ENCODE assay signal across 8 mouse cellular contexts in the genomic region with DNA sequence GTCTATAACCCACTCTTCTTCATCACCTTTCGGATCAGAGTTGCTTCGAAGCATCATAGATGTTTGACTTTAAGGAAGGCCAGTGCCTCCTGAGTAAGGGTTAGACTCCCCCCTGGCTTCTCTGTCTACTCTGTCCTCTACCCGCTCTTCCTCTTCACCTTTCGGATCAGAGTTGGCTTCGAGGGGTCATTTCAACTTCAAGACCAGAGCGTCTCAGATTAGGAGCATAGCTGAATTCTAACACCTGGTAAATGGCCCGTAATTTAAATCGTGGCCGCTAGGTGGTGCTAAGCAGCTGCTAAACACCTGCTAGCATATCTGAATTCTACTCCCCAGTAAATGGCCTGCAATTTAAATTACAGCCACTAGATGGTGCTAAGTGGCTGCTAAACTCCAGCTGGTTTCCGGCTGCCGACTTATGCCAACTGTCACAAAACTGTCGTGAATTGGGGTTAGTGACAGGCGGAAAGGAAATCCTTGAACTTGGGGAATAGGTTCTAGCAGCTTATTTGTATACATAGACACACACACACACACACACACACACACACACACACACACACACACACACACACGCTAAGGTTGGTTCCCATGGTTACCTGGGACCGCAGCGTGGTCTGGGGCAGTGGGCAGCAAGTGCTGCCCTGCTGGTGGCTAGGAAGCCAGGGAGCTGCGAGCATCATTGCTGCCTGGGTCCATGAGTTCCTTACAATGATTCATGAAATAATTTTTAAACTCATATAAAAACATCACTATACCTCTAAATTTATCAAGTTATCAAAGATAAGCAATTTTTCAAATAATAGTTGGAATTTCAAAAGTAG.
DNase-seq lines count a peak whose midpoint lies in the region; ATAC-seq and TF ChIP-seq lines count a peak whose summit lies in the region.

No protein-coding gene starts in this region.

- TF ChIP-seq POLR2A in bone marrow macrophage, adult 2 months (IDR thresholded peaks at IDR 0.05; ENCODE audit: borderline replicate concordance, low read depth, low read length): no peak
- TF ChIP-seq POLR2A in embryonic fibroblast, embryonic 13.5 days (IDR thresholded peaks at IDR 0.05; ENCODE audit: low read depth, low read length): no peak

- peak overlapping the region; percentile 46 for H3K4me3 ChIP-seq in bone marrow macrophage, adult 2 months (ENCODE audit: insufficient read depth, low read length)
- H3K4me3 ChIP-seq in embryonic fibroblast, embryonic 13.5 days (ENCODE audit: insufficient read depth, low read length): peak overlapping the region; percentile 23; the same call in 1 of the 2 replicates
- H3K4me3 ChIP-seq in kidney, embryonic 14.5 days (ENCODE audit: low read length): peak overlapping the region; percentile 44
- H3K4me3 ChIP-seq in limb, embryonic 15.5 days: peak overlapping the region; percentile 45

- TF ChIP-seq CTCF in bone marrow macrophage, adult 2 months (IDR thresholded peaks at IDR 0.05; ENCODE audit: low read depth, low read length): peak; percentile 52; the same call in 1 of the 2 replicates
- TF ChIP-seq CTCF in embryonic fibroblast, embryonic 13.5 days (IDR thresholded peaks at IDR 0.05; ENCODE audit: borderline replicate concordance, insufficient read depth, low read length): 0 out of 2 replicates have a peak, but pooled peaks have one; percentile 2

- H3K9ac ChIP-seq in kidney, embryonic 14.5 days (ENCODE audit: low read depth, low read length): peak overlapping the region; percentile 37; the same call in 1 of the 2 replicates
- no peak overlapping the region for H3K9ac ChIP-seq in limb, embryonic 15.5 days

- H3K27me3 ChIP-seq in kidney, embryonic 14.5 days (ENCODE audit: control insufficient read depth, insufficient read depth, low read length): no peaks in the 10 kb centered on the region
- H3K27me3 ChIP-seq in limb, embryonic 15.5 days: no peaks in the 10 kb centered on the region

- peak; percentile 98 for DNase-seq in A20 (ENCODE audit: low read depth, low spot score)
- peak; percentile 94 to 97 for DNase-seq in heart, adult 9 months (ENCODE audit: low spot score in 2 of 2)
- peak; percentile 81 to 88 for DNase-seq in monocyte, adult 2 months (ENCODE audit: low read depth in 1 of 2, low spot score in 2 of 2)
- DNase-seq in spleen, postnatal 36 days (ENCODE audit: low spot score in 2 of 2): peak; percentile 92 to 95

- H3K36me3 ChIP-seq in kidney, embryonic 14.5 days (ENCODE audit: control insufficient read depth, insufficient read depth, low read length): no peaks in the 10 kb centered on the region
- no peaks in the 10 kb centered on the region for H3K36me3 ChIP-seq in limb, embryonic 15.5 days

- ATAC-seq in kidney, embryonic 14.5 days (ENCODE audit: low FRiP score, low TSS enrichment): peak; percentile 96
- ATAC-seq in limb, embryonic 15.5 days (ENCODE audit: insufficient number of reproducible peaks, low FRiP score, low TSS enrichment, low read depth): peak; percentile 52; the same call in 1 of the 2 replicates

- H3K4me2 ChIP-seq in kidney, embryonic 14.5 days (replicated peaks; ENCODE audit: low read depth, low read length): peak overlapping the region; percentile 36
- peak overlapping the region; percentile 39 for H3K4me2 ChIP-seq in limb, embryonic 15.5 days

- no peaks in the 10 kb centered on the region; the same call in 1 of the 2 replicates for H3K9me3 ChIP-seq in kidney, embryonic 14.5 days (ENCODE audit: control insufficient read depth, low read length)
- H3K9me3 ChIP-seq in limb, embryonic 15.5 days: no peaks in the 10 kb centered on the region

- WGBS in kidney, embryonic 14.5 days: 20% methylated on average over 17 of the region's 17 CpGs
- WGBS in limb, embryonic 15.5 days: 20% methylated on average over 17 of the region's 17 CpGs

- H3K4me1 ChIP-seq in bone marrow macrophage, adult 2 months (ENCODE audit: control insufficient read depth, insufficient read depth, low read length): no peaks in the 10 kb centered on the region
- H3K4me1 ChIP-seq in embryonic fibroblast, embryonic 13.5 days (ENCODE audit: control insufficient read depth, insufficient read depth, low read length): no peaks in the 10 kb centered on the region
- H3K4me1 ChIP-seq in kidney, embryonic 14.5 days (ENCODE audit: control insufficient read depth, insufficient read depth, low read length): no peaks in the 10 kb centered on the region
- H3K4me1 ChIP-seq in limb, embryonic 15.5 days: no peaks in the 10 kb centered on the region

- no peak overlapping the region for H3K27ac ChIP-seq in bone marrow macrophage, adult 2 months (ENCODE audit: insufficient read depth, low read depth, low read length)
- H3K27ac ChIP-seq in embryonic fibroblast, embryonic 13.5 days (ENCODE audit: insufficient read depth, low read length): no peak overlapping the region
- no peak overlapping the region for H3K27ac ChIP-seq in kidney, embryonic 14.5 days (ENCODE audit: low read depth, low read length)
- H3K27ac ChIP-seq in limb, embryonic 15.5 days: no peak overlapping the region
